Mouse (Mus musculus): ENCODE results near the gene Galt. TPM values are rescaled to one million over a fixed set of nuclear protein-coding genes. Genes with fewer than 3 reads are reported as not detected.

Galt gene
- 10 to 100 TPM; 35.1 to 40.0 TPM for total RNA-seq (2023)

DNA sequence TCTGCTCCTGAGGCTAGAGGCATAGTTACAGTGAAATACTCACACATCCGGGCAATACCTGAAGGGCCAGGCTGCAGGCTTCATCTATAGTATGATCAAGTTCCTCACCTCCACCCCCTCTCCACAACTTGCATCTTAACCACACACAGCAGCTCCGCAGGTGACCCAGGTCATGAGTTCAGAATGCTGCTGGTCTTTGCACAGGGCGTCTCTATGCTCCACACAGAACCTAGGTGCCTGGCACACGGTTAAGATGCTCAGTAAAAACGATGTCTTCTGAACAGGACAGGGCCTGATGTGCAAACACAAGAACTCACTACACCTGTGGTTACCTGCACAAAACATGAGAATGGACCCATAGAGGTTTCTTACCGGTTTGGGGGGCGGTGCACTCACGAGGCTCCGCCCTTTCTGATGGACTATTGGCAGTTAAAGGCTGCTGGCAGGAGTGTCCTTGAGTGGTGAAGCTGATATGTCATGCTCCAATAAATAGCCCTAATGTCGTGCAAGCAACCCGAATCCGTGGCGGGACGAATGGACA, at the start of gene Galt:
Galt (plus strand) TSS at position 432 of the 541 bp plus-strand sequence.

DNA sequence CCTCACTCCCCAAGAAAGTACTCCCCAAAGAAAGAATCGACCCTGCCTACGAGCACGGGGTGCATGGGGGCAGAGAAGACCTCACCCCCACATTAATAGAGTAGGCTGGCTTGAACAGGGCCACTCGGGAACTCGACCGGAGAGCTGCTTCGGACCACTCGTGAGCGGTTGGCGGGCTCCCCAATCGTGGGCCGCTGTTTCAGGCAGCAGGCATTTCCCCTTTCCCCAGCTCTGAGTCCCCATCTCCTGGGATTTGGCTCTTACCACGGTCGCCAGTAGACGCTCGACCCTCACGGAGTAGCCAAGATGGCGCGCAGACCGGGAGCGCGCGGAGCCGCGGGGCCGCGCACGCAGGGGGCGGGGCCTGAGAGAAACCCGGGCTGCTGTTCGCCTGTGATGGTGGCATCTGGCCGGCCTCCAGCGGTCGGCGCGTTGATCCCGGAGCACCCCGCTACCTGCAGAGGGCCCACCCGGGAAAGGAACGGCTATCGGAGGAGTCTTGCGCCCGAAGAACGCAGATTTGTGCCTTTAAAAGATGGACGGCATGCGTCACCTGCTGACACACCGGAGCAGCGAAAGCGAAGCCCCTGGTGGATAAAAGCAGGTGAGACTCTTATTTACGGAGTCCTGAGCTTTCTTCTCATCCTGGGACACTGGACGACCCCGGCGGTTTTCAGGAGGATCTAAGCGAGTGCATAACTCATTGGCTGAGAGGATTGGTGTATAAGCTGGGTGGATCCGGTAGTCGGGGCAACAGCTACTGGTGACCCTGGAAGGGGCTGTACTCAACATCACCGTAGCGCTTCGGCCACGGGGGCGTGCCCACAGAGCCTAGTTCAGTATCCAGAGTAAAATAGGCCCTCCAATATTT, 41.6 kb upstream of the Galt start, which contains the start of gene Rpp25l:
Rpp25l (minus strand) TSS at position 338 of the 871 bp plus-strand sequence.

DNA sequence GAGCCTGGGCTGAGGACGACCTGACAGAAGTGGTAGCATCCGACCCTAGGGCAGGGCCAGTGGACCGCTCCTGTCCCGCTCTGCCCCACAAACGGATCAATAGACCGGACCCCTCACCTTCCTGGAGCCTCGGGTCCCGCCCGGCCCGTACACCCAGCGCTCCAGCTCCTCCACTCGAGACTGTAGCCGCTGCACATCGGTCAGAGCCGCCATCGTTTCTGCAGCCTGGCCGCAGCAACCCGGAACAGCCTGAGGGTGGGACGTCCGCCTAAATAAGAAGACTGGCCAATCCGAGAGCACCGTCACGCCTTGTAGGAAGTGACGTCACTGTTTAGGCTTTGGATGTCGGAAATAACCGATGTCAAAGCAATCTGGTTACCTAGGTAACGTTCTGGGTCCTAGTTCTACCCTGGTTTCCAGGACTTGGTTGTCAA, 32.1 kb upstream of the Galt start, which contains the start of gene Dctn3:
Dctn3 (minus strand) TSS at position 253 of the 434 bp plus-strand sequence.

DNA sequence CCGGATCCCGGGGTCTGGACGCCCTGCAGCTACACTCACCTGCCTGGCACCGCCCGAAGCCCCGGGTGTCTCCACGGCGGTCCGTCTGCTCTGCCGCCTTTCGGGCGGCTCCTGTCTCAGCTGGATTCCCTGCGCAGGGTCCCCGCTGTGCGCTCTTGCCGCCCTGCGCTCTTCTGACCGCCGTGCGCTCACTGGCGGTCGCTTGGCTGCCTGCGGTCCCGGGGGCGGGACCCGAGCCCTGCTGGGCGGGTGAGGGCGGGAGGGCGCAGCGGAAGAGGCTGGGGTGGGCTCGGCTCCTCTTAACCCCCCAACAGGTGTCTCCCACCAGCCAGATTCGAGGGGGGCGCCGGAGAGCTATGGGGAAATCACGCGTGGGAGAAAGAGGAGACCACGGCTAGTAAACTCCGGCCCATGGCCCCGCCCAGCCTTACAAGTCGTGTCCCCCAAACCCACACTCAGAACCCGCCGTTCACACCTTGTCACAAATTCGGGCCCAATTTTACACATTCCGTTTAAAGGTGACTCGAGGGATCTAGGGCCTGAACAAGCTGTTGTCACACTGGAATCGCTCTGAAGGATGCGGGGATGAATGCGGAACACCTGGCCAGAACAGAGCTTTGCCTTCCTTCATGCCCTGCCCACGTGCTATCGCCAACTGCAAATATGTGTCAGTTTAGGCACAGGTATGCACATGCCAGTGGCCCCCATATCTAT, 23.8 kb upstream of the Galt start, which contains the start of gene Arid3c:
Arid3c (minus strand) TSS at position 91 of the 714 bp plus-strand sequence.

DNA sequence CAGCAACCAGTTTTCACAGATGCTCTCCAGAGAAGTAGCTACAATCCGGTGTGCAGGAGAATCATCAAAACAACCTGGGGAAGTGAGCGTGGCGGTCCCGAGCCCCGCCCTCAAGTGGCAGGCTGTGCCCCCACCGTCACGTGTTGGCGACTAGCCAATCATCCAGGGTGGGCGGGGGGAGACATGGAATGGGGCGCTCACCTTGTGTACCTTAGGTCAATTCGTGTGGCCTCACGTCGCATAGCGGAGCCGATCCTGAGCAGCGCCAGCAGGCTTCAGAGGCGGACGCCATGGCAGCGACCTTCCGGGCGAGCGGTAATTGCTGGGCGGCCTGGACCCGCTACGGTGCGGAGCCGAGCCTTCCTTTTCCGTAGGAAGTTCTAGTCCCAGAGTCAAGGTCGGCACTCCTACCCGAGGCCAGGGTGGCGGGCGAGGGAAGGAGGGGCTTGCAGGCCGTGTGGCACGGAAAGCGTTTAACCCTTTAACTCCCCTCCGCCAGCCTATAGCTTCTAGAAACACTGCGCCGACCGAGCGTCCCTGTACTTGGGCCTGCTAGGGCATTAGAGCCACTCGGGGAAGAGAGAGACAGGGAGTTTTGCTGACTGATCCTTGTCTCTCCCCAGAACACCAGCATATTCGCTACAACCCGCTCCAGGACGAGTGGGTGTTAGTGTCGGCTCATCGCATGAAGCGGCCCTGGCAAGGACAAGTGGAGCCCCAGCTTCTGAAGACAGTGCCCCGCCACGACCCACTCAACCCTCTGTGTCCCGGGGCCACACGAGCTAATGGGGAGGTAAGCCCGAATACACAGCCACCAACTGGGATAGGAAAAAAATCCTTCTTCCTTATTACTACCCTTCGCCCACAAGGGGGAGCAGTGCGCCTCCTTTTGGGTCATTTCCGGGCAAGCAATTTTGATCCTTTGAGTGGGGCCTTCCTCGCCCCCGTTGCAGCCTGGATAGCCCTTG, 594 bp downstream of the Galt start, which contains the start of gene Sigmar1:
Sigmar1 (minus strand) TSS at position 820 of the 968 bp plus-strand sequence.

DNA sequence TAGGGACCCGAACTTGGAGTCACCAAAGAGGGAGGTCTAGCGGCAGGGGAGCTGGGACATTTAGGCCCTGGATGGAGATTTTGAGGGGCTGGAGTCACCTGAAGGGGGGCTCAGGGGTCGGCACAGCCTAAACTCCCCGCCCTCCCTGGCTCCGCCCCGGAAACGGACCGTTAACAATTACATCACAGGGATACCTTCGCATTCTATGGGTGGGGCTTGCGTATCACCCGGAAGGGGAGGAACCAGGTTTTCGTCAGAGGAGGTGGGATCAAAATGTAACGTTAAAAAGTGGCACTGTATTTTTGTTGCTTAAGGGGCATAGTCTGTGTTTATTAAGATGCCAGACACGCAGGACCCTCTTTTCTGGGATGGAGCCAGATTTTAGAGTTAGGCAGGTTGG, 19.0 kb downstream of the Galt start, which contains the start of gene Ccl27a:
Ccl27a (minus strand) TSS at position 246 of the 400 bp plus-strand sequence.

Other genes starting within 250 kb of the Galt start
- not detected for gene 1110017D15Rik, start 237.9 kb upstream of the Galt start, total RNA-seq (2023)
- gene Fam219a, start 185.7 kb upstream of the Galt start, total RNA-seq (2023): 10 to 100 TPM; 24.2 to 27.6 TPM
- not detected for gene Dnaic1, start 185.5 kb upstream of the Galt start, total RNA-seq (2023)
- 1 to 10 TPM in 1 of 2 experiments, under 1 TPM in 1; 0.52 to 1.4 TPM for gene Enho, start 114.9 kb upstream of the Galt start, total RNA-seq (2023)
- not detected for gene Cntfr, start 58.1 kb upstream of the Galt start, total RNA-seq (2023)
- gene Il11ra1, start 55.2 kb upstream of the Galt start, total RNA-seq (2023): 10 to 100 TPM; 18.0 to 18.1 TPM
- gene Rpp25l, start 41.7 kb upstream of the Galt start, total RNA-seq (2023): 10 to 100 TPM; 20.0 to 22.7 TPM
- 10 to 100 TPM; 61.7 to 62.9 TPM for gene Dctn3, start 32.1 kb upstream of the Galt start, total RNA-seq (2023)
- not detected for gene Arid3c, start 24.1 kb upstream of the Galt start, total RNA-seq (2023)
- 10 to 100 TPM; 38.6 to 50.0 TPM for gene Sigmar1, start 929 bp downstream of the Galt start, total RNA-seq (2023)
- 1 to 10 TPM; 4.2 to 6.0 TPM for gene Ccl27a, start 19.0 kb downstream of the Galt start, total RNA-seq (2023)
- gene Gm21541, start 148.4 kb downstream of the Galt start, total RNA-seq (2023): not detected
- gene Gm20878, start 186.3 kb downstream of the Galt start, total RNA-seq (2023): under 1 TPM in 1 of 2 experiments, not detected in 1; 0.97 TPM
- not detected for gene Fam205a4, start 210.8 kb downstream of the Galt start, total RNA-seq (2023)